Mouse (Mus musculus) frontal cortex, postnatal 36 days (tissue): ENCODE results near the gene Serpina5.

ENCODE experiments used
- DNase-seq, 2 experiments: peaks; one replicate each; pipeline ENCODE4 v3.0.0; 2022; ENCODE audit warnings: low spot score in 2 of 2

Gene Serpina5

GRCm38 (mm10) chr12:104127696-104128095 lies 26.8 kb downstream of the Serpina5 start, which contains the start of gene Serpina3b:
TSS of gene Serpina3b (plus strand) at chr12:104127996.
- no peak for DNase-seq

GRCm38 (mm10) chr12:104131041-104131440 lies 30.1 kb downstream of the Serpina5 start:
- DNase-seq = no peak

DNA sequence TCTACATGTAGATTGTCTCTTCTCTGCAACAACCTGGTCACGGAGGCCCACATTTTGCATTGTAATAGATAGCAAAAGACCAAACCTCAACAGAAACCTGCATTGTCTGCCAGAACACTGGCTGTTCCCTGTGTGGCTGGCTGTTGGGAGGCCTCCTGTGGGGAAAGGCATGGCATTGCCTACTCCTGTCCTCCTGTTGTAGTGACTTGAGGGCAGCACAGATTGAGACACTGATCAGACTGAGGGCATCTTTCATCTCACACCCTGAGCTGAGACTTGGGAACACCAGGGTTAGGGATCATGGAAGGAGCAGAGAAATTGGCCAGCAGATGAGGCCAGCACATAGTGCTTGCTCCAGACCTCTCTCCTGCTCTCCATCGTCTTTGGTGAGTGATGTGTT lies 37.3 kb downstream of the Serpina5 start:
- no peak for DNase-seq

DNA sequence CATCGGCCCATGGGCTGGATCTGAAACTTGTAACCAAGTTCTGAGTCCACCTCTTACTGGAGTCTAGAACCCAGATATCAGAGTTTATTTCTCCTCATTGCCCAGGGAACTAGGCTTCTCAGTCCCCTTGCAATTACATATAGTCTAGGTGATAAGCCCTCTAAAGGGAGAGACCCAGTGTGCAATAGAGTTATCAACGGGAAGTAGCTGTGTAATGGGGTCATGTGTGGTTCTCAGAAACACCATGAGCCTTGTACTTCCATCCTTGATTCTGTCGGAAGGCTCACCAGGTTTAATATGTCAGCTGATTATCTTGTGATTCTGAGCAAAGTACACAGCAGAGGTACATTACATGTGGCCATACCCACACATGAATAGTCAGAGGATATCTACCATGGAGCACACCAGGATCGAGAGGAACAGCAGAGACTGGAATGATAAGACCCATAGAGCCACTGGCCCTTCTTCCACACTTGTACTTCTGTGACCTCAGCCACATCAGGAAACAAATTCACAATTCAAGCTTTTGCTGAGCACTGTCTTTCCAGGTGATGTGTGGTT lies 39.7 kb downstream of the Serpina5 start:
- DNase-seq = no peak

DNA sequence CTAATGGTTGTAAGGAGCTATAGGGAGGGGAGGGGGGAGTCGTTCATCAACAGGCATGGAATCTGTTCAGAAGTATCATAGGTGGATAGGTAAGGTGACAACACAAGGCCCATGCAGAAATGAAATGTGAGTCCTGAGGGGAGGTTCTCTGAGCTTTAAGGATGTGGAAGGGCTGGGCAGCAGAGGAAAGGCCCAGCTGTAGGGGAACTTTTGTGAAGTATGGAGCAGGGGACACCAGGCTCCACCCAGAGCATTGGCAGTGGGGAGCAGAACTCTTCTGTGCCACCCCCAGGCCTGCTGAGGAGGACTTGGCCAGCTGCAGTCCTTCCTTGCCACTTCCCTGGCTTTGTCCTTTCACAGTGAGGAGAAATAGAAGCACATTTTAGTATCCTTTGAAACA lies 40.6 kb downstream of the Serpina5 start:
- DNase-seq = no peak

- DNase-seq = no peak
Measured at GRCm38 (mm10) chr12:104142427-104142826, 41.5 kb downstream of the Serpina5 start.

DNA sequence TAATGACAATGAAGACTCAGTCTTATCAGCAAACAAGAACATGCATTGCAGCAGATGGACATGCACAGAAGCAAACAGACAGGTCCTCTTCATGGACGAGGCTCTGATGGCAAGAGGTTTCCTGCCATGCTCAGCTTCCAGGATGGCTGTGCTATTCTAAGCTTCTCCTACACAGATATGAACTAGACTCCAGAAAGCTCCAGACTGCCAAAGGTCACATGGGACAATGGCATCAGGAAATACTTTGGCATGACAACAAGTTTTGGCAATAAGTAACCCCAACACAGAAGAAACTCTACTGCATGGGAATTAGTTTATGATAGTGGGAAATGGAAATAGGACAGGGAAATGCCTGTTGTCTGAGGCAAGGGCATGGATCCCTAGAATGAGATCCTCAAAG lies 42.4 kb downstream of the Serpina5 start:
- DNase-seq = no peak

GRCm38 (mm10) chr12:104145571-104145970 lies 44.7 kb downstream of the Serpina5 start:
- DNase-seq = no peak

DNA sequence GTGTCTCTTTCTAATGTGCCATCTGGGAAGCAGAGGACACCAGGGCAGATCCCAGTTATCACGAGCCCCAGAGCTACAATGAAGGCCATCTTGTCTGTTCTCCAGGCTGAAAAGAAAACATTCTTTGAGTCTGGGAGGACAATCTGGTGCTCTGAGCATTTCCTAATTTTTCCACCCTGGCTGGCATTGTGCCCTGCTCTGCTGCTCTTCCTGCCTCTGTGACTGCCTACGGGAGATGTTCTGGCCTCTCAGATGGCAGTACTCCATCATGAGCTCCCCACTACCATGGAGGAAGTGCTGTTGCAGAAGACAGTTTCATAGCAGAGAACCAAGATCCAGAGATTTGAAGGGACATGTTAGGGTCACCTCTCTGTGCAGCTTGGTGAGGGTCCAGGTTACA lies 51.1 kb downstream of the Serpina5 start:
- DNase-seq = no peak

- DNase-seq = no peak
Measured at GRCm38 (mm10) chr12:104153041-104153645, 52.2 kb downstream of the Serpina5 start.

GRCm38 (mm10) chr12:104153656-104154055 lies 52.7 kb downstream of the Serpina5 start, which contains the start of gene Serpina3c:
TSS of gene Serpina3c (minus strand) at chr12:104153870.
- DNase-seq = no peak
